Mouse (Mus musculus) cerebellum, adult 11 months (tissue): ENCODE results near the gene Ttc9.

Experiments
- DNase-seq: peaks from one replicate; pipeline ENCODE4 v3.0.0; 2022

Gene Ttc9

DNA sequence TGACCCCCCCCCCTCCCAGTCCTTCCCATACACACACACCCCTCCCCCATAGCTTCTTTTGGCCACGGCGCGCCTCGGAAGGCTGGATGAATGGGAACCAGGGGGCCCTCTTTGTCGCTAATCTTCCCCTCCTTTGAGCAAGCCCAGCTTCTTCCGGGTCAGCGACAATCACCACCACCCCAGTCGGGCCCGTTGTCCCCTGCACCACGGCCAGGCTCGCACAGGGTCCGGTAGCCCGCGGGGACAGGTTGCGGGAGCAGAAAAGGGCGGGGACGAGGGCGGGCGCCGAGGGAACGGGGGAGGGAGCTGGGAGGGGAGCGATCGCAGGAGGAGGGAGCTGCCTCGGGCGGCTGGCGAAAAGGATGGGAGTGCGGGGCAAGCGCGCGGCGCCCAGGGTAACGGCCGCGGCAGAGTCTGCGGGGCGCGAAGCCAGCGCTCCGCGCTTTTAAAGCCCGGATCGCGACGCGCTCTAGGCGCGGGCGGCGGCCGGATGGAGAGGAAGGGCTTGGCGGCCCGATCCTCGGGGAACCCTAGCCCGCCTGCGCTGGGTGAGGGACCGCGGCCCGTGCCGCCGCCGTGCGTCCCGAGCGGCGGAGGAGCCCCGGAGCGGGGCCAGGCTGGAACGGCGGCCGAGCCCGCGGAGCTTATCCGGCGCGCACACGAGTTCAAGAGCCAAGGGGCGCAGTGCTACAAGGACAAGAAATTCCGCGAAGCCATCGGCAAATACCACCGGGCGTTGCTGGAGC lies at the start of gene Ttc9:
Gene Ttc9 (plus strand): TSS at position 335 of the 746 bp plus-strand sequence.
- DNase-seq = peak; percentile 67

DNA sequence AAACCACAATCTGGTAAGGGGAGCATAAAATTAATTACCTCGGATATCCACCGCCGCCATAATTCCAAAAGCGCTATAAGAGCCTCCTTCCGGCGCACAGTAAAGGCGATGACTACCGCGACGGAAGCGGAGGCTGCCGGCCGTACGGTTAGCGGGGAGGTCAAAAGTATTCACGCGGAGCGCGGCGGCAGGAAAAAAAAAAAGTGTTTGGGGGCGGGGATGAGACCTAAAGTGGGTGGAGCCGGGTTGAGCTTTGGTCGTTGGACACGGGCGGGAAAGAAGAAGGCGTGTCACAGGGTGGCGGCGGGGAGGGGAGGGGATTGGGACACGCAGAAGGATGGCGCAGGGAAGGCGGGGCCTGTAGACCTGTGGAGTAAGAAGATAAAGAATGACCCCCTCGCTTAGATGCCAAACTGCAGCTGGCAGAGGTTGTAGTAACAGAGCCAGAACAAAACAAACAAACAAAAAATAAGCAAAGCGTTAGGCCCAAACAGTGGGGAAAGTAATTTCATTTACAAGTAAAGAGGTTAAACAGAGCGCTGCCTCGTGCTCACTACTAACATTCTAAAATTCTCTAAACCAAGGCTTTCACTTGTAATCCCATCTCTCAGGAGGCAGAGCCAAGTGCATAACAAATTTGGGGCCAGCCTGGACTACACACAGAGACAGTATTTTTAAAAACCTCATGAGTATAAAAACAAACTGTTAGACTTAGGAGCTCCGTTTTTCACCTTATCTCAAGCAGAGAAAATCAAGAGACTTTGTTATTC lies 36.0 kb upstream of the Ttc9 start, which contains the start of gene Med6:
Gene Med6 (minus strand): TSS at position 107 of the 770 bp plus-strand sequence.
- peak; percentile 91 for DNase-seq

DNA sequence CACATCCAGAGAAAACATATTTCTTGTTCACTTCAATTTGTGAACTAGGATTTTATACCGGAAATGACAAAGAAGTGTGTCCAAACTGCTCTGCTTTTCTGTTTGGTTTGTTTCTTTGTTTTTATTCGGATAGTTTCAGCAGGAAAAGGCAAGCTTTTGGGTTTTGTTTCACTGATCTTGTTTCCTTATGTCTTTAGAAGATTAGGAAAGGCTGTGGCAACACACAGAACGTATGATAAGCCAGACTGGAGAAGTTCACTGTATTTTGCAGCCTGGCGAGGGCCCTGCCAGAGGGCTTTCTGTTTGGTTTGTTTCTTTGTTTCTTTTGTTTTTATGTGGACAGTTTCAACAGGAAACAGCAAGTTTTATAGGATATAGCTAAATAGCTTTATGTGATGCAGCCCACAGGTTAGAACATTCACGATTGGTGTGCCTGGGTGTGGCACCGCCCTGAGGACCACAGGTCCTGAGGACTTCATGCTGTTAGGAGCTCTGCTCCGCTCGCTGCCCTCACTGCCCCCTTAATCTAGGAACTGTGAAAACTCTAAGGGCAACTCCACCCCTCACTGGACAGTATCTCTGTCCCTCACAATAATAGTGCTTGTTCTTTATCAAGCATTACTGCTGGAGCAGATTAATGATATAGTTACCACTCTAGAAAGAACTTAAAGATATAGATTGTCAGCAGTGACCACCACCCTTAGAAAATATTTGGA lies 34.3 kb upstream of the Ttc9 start:
- no peak for DNase-seq

DNA sequence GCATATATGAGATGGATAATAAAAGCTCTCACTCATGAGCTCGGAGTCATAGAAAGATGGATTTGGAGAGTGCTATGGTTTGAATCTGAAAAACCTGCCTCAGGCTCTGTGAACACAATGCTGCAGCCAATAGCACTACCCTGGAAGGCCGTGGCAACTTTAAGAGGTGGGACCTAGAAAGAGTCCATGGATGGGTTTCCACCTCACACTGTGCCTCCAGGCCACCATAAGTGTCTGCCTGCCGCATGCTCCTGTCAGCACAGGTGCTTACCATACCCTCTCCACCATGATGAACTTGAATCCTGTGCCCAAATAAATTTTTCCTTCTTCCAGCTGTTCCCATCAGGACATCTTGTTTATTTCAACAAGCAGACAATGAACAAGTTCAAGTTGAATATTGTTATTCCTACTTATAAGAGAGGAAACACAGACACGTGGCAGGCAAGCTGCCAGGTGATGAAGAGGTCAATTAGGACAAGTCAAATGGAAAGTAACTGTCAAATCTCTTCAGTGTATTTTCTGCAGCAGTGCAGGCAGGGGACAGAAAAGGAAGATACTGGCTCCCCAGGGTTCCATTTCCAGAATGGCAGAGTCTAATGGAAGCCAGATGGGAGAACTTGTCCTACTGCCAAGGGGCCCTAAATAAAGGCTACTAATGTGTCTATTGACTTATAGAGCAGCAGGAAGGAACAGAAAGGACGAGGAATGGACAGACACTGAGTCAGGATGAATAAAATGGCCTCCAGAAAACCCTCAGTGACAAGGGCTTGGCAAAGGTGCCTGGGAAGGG lies 25.9 kb upstream of the Ttc9 start:
- DNase-seq = no peak

DNA sequence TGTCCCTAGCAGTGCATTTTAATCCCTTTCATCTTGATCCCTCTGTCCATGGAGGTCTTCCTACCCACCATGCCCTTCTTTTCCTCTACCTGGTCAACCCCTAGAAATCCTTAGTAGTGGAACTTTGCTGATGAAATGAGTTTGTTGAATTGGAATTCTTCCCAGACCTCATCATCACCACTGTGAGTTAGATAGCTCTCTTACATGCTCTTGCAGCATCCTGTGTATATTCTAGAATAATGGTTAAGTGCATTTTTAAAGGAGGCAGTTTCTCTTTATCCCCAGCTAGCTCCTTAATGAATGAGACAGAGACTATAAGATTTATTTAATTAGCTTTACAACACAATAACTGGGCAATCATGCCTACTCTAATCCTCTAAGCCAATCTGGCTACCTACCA lies 21.6 kb upstream of the Ttc9 start:
- DNase-seq = no peak

DNA sequence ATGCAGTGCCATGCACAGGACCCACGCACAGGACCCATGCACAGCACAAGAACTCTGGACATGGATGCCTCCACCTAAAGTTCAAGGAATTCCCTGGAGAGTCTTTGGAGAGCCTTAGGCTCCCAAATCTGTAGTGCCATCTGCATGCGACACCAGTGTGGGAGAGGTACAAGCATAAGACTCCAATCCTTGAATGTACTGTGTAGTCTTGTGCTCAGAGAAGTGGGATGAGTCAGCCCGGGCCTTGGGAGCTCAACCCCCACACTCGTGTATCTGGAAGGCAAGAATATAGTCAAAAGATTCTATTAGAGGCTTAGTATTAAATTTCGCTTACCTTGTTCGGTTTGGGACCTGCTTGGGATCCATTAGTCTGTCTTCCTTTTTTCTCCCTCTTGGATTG lies 15.2 kb upstream of the Ttc9 start:
- no peak for DNase-seq

DNA sequence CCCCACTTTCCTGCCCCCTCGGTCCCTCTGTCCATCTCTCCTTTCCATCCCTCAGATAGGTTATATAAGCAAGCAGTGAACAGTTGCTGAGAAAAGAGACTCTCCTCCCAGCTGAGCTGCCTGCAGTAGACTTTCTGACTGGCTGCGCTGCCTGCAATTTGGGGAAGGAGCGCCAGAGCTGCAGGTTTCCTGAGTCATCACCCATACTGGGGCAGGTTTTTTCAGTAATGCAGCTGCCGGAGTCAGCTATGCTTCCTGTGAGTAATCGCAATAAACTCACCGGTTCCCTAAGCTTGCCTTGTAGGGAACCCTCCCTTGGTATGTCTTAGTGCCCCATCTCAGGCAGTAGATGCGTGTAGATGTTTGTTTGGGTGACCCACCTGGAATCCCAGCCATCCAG lies 14.1 kb upstream of the Ttc9 start:
- DNase-seq = no peak

DNA sequence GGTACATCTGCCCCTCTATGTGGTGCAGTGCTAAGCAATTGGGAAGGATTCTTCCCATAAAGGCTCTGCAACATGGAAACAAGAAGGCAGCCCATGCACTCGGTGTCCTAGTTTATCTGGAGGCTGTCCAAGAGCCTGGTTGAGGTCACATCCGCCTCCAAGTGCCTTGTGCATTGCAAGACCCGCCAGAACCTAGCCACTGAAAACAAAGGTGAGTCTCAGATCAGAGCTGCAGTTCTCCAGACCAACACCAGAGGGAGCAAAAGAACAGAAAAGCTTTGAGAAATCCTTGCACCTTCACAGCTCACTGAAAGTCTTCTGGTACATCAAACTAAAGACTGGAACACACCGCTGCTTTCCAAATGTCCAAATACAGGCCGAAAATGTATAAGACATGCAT lies 11.7 kb upstream of the Ttc9 start:
- peak; percentile 78 for DNase-seq

DNA sequence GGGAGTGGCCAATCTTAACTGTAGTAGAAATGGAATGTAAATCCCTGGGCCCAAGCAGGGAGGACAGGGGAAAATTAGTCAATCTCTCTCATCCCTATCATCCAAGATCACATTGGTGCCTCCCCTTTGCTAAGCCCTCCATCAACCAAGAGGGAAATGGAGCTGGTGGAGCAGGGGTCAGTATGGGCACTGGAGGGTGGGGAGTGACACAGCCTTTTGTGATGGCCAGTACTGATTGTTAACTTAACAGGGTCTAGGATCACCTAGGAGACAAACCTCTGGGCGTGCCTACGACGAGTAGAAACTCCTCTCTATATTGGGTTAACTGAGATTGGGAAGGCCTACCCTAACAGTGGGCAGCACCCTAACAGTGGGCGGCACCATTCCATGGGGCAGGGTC lies 7.7 kb upstream of the Ttc9 start:
- DNase-seq = no peak

DNA sequence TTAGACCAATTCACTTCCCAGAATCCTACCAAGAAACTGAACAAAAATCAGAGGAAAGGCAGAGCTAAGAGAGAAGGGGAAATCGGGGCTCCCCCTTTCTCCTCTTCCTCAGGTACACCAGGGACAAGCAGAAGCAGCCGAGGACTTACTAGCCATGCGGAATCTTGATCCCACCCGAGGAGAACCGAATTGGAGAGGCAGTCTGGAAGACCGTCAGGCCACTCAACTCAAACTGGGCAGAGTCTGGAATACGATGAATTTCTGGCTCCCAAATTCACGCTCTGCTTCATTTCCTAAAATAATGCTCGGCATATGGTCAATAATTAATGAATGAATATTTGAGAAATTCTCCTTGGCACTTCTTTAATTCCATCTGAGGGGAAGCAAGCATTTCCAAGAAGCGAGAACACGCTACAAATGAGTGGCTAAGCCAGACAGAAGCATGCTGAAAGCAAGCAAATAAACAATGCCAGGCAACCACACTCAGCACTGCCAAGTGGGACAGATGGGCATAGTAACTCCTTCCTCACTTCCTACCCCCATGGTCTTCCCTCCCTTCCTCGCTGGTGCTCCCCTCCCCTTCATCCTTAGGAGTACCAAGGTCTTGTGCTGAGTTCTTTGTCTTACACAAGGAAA lies 4.7 kb upstream of the Ttc9 start:
- peak; percentile 44 for DNase-seq

DNA sequence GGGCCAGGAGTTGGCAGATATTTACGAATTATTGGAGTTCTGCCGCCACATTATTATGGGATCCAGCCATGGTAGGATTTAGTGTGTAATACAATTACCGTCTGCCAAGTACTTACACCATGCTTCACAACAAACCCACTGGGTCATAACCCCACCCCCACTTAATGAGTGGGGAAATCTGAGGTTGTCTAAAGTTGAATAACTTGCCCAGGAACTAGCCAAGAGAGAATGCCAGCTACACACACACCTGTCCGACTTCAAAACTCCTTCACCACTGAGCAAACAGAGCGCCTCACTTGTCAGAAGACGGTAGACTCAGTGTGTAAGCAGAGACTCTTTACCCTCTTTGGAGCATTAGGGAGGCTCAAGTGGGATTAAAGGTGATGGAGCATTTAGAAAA lies 3.6 kb upstream of the Ttc9 start:
- DNase-seq = no peak

DNA sequence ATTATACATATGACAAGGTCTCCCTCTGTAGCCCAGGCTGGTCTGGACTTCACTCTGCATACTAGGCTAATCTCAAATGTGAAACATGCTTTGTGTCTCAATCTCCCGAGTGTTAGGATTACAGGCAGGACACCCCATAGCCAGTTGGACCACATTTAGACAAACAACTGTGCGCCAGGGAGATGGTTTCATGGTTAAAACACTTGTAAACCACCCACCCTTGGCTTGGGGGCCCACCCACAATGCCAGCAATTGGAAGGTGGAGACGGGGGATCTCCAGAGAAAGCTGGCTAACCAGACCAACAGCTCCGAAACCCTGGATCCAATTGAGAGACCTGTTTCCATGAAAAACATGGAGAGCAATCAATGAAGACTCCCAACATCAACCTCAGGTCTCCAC lies 3.0 kb upstream of the Ttc9 start:
- no peak for DNase-seq

DNA sequence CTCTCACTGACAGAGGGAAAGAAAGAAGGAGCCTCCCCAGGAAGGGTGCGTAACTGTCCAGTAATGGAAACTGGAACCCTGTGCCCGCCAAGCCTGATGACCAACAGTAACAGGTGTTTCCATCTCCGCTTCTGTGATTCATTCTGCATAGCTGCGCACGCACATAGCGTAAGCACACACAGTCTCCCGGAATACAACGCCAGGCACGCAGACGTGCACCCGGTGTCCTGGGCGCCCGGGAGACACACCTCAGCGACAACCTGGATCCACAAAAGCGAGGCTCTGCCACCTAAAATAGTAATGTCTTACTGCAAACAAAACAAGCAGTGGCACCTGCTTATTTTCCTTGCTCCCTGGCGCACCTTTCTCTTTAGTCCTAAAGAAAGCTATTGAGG lies 532 bp upstream of the Ttc9 start:
- peak; percentile 74 for DNase-seq

DNA sequence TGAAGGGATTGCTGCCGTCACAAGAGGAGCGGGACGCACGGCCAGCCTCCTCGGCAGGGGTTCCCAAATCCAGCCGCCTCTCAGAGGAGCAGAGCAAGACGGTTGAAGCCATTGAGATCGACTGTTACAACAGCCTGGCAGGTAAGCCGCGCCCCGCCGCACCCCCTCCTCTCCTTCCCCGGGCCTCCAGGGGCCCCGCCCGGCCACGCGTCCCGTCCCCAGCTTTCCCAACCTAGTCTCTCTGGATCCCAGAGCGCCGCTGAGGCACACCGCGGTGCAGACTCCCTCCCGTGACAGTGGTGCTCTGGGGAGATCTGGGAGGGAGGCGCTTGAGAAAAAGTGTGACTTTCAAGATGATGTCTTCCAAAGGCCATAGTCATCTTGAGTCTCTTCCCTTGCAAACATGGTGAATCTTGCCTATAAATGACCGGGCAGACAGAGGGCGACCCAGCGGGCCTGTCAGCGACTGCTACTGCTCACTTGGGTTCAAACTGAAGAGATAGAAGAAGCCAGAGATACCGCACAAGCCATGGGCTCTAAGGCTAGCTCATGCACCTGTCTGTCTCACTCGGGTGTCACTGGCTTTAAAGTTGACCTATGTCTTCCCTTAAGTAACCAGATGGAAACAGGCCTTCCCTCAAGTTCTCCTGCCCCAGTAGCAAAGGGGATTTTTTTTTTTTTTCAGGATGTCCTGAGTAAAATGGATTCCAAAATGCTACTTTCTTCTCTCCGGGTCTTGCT lies 782 bp downstream of the Ttc9 start:
- peak; percentile 52 for DNase-seq

DNA sequence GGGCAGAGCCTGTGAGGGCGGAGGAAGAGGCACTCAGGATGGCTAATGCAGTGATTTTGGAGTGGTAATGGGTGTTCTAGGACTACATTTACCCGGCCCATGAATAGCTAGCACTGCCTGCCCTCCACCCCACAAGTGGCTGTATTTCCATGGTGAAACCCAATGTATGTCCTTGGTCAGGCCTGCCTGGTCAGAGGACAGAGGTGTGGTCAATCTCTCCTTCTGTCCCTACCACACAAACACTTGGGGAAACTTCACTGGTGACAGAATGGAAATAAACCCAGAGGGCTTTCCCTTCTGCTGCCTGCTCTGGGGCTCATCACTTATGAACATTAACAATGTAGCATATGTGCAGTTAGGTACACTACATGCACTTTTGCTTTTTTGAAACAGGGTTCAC lies 2.2 kb downstream of the Ttc9 start:
- DNase-seq = no peak

DNA sequence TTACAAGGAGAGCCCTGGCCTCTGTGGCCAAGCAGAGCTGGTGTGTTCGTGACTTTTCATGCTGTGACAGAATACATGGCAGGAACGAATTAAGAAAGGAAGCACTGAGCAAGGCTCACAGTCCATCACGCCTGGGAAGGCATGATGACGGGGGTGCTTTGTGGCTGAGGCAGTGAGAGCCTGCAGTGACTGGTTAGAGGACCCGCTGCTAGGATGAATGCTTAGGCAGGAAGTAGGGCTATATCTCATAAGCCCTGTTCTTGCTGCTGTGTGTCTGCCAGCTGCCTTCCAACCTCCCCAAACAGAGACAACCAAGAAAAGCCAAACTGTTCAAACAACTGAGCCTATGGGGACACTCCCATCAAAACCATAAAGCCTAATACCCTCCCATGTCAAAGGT lies 9.6 kb downstream of the Ttc9 start:
- DNase-seq = no peak

DNA sequence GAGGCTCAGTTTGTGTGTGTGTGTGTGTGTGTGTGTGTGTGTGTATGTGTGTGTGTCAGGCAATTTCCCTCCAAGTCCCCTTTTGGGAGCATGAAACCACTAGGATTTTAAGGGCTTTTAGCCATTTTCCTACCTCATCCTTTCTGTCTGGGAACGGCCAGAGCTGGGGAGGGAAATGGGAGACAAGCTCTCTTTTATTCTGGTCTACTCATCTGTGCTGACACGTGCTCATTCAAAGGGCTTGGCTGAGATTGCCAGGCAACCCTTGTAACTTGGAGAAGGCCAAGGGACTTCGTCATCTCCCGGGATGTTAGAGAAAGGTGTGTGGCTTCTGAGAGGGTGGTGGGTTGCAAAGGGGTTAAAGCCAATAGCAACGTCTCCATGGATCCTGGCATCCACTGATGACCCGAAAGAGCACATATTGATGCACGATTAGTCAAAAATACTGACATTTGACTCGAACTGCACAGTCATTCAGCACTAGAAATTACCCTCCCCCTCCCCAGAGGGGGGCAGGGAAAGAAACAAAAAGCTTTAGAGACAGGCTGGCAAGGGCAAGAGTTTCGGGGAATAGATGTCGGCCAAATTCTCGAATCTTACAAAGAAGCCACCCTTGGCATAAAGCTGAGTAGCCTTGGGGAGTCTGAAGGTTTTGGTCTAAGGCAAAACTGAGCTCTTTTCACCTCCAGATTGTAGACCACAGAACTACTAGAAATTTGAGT lies 11.5 kb downstream of the Ttc9 start:
- no peak for DNase-seq

DNA sequence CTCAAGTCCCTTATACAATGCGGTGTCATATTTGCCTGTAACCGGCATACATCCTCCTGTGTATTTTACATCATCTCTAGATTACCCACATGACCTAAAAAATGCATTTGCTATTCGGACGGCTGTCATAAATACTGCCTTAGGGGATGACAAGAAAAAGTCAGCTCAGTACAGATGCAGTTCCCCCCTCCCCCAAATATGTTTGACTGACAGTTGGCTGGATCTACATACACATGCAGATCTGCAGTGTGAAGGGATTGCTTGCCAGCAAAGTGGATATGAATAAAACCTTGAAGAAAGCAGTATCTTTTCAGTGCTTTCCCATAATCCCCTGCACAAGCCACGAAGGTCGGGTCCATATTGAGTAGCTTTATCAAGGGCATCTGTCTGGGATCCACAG lies 15.8 kb downstream of the Ttc9 start:
- no peak for DNase-seq

DNA sequence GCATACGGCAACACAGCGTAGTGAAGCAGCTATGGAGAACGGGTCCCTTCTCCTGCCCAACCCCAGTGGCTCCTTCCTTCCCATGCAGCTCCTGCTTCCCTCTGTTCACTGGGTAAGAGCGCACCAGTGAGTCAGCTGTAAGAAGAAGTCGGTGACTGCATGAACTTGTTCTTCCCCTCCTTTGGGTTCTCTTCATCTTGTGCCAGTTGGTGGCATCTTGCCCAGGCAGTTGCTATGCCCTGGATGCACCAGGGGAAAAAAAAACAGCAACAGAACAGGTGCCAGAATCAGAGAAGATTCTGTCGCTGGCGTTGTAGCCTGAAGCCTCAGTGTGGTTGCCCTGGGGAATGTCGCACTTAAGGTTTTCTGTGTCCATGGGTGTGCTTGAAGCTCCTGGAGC lies 22.3 kb downstream of the Ttc9 start:
- DNase-seq = peak; percentile 34

DNA sequence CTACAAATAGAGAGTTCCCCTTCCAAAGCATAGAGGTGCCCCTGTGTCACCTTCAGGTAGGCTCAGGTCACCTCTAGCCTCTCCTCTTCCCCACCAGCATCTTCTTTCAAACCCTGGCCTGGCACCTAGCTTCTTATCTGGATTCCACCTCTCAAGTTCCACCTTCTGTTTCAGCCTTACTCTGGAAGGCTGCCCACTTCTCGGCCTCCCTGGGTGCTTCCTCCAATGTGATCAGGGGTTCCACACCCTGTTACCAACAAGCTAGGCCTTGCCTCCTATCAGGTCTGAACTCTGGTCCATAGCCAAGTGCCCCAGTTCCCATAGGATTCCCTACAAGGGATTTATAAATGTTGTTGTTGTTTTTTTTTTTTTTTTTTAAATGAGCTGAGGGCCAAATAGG lies 26.3 kb downstream of the Ttc9 start:
- DNase-seq = peak; percentile 23

DNA sequence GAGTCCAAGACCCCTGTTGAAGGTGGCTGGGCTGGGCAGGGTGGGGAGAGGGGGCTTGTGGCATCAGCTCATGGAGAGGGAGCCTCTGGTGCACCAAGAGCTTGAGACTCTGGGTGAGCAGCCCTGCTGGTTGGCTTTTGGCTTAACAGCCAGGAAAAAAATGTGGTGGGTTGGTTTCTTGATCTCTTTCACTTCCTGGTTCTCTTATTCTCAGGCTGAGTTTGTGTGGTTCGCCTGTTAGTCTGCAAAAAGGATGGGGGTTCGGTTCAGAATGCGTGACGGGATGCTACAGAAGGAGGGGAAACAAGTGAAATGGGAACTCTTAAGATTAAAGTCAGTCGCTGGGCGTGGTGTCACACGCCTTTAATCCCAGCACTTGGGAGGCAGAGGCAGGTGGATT lies 27.0 kb downstream of the Ttc9 start:
- no peak for DNase-seq
